Mouse (Mus musculus) myocyte (in vitro differentiated cells): ENCODE measurements at regions not wholly inside any gene's neighbourhood (a gene's known extent, or its start where the extent isn't known, plus 50 kb on each side); places are given as distances from the start of the nearest gene placed in this dataset.

Experiments used
- H3K27me3 ChIP-seq: one replicate; pipeline ENCODE4 v1.6.1; 2011; ENCODE audit not compliant: control insufficient read depth, insufficient read depth, insufficient read length
- H3K36me3 ChIP-seq: one replicate; pipeline ENCODE4 v1.6.1; 2011; ENCODE audit not compliant: control insufficient read depth, insufficient read depth
- H3K4me2 ChIP-seq: one replicate; pipeline ENCODE4 v1.6.1; 2011; ENCODE audit warnings: low read depth, control low read depth
- H3K4me3 ChIP-seq: one replicate; pipeline ENCODE4 v1.5.1; 2011; ENCODE audit warnings: mild to moderate bottlenecking, control low read depth, moderate library complexity
- H3K79me2 ChIP-seq: one replicate; pipeline ENCODE4 v1.6.1; 2011; ENCODE audit not compliant: control insufficient read depth, insufficient read depth
- H3ac ChIP-seq: one replicate; pipeline ENCODE4 v1.6.1; 2011; ENCODE audit not compliant: control insufficient read depth, insufficient read length
- MYOD1 ChIP-seq, 3 experiments: IDR thresholded peaks; one replicate each; pipeline ENCODE4 v1.6.1; 2011; ENCODE audit warnings: control low read depth in 2 of 3, low read depth in 2 of 3, mild to moderate bottlenecking in 2 of 3, moderate library complexity in 1 of 3; ENCODE audit not compliant: insufficient read length in 2 of 3, control insufficient read depth in 1 of 3
- TCF3 ChIP-seq: IDR thresholded peaks from one replicate; pipeline ENCODE4 v1.6.1; 2011; ENCODE audit warnings: low read depth, control low read depth; ENCODE audit not compliant: insufficient read length

- H3K79me2 ChIP-seq: no peaks in the 10 kb centered on the region
- no peak overlapping the region for H3K4me3 ChIP-seq
- H3K27me3 ChIP-seq: no peaks in the 10 kb centered on the region
- no peaks in the 10 kb centered on the region for H3K36me3 ChIP-seq
- TF ChIP-seq MYOD1 (IDR thresholded peaks at IDR 0.05; ENCODE audit: control insufficient read depth in 1 of 3, insufficient read length in 2 of 3, low read depth in 2 of 3) (no peak), TCF3 (no peak)
- H3ac ChIP-seq: no peak overlapping the region
- no peak overlapping the region for H3K4me2 ChIP-seq
Measured at GRCm38 (mm10) chr2:57175219-57175618, 51.4 kb upstream of the Nr4a2 start.
